Mouse (Mus musculus) spleen, postnatal 14 days (tissue): Measurements from ENCODE around the gene Ptges3.

ENCODE experiments used
- DNase-seq, 2 experiments: peaks; one replicate each; pipeline ENCODE4 v3.0.0; 2021 to 2022; ENCODE audit warnings: low spot score in 2 of 2

Gene Ptges3

GRCm38 (mm10) chr10:128092506-128093495 lies 34.0 kb downstream of the Ptges3 start:
- peak; percentile 68 to 80 for DNase-seq

- peak; percentile 31 to 56 for DNase-seq
Measured at GRCm38 (mm10) chr10:128093496-128094294, 34.9 kb downstream of the Ptges3 start.

GRCm38 (mm10) chr10:128094340-128094968 lies 35.7 kb downstream of the Ptges3 start:
- peak; percentile 90 for DNase-seq

- DNase-seq: no peak
Measured at GRCm38 (mm10) chr10:128095003-128095636, 36.4 kb downstream of the Ptges3 start.

- DNase-seq: no peak
Measured at GRCm38 (mm10) chr10:128096313-128096692, 37.5 kb downstream of the Ptges3 start.

- DNase-seq: peak; percentile 71 to 83
Measured at GRCm38 (mm10) chr10:128096693-128097586, 38.2 kb downstream of the Ptges3 start.

- DNase-seq: peak; percentile 20 to 31
Measured at GRCm38 (mm10) chr10:128097587-128097971, 38.8 kb downstream of the Ptges3 start.

- no peak for DNase-seq
Measured at GRCm38 (mm10) chr10:128110103-128110761, 51.5 kb downstream of the Ptges3 start.

- no peak for DNase-seq
Measured at GRCm38 (mm10) chr10:128111227-128111626, 52.5 kb downstream of the Ptges3 start.

- no peak for DNase-seq
Measured at GRCm38 (mm10) chr10:128123833-128124232, 65.1 kb downstream of the Ptges3 start.

- DNase-seq: no peak
Measured at GRCm38 (mm10) chr10:128124831-128125230, 66.1 kb downstream of the Ptges3 start.

GRCm38 (mm10) chr10:128125951-128126350 lies 67.2 kb downstream of the Ptges3 start:
- no peak for DNase-seq
